Mouse (Mus musculus) left cerebral cortex, postnatal 10 days (tissue): Measurements from ENCODE around the gene Fbxw11. TPM values are rescaled to one million over a fixed set of nuclear protein-coding genes. Genes with fewer than 3 reads are reported as not detected.
A peak's percentile ranks its signal among the peaks of the same experiment; 100 is the strongest.
"Not testable (repeated sequence)": the region's sequence is repeated elsewhere in the genome, so short reads cannot be mapped to it uniquely, and the experiment has no call there.

Source experiments
- DNase-seq, 2 experiments: peaks; one replicate each; pipeline ENCODE4 v3.0.0; 2021 to 2022; ENCODE audit warnings: low spot score in 2 of 2, mixed read lengths in 1 of 2; ENCODE audit errors: extremely low spot score in 1 of 2
- intact Hi-C: fragments of 180-260 bp; cut with DNase I; formaldehyde crosslinking; loops from one replicate; pipeline ENCODE4 v1.15.1; 2025
- total RNA-seq, 2 experiments: library from RNA; stranded (reverse); gene quantifications; 2 replicates each; pipeline ENCODE4 v1.2.3; 2021

Gene Fbxw11
- total RNA-seq, 2 experiments from 2014 or later: 116 to 119 TPM

- intact Hi-C loops: no loop called here
- DNase-seq: no peak
Observed at GRCm38 (mm10) chr11:32650236-32650749, 7.8 kb downstream of the Fbxw11 start.

GRCm38 (mm10) chr11:32650893-32651590 is 8.5 kb downstream of the Fbxw11 start:
- intact Hi-C loops: no loop called here
- DNase-seq: no peak

DNA sequence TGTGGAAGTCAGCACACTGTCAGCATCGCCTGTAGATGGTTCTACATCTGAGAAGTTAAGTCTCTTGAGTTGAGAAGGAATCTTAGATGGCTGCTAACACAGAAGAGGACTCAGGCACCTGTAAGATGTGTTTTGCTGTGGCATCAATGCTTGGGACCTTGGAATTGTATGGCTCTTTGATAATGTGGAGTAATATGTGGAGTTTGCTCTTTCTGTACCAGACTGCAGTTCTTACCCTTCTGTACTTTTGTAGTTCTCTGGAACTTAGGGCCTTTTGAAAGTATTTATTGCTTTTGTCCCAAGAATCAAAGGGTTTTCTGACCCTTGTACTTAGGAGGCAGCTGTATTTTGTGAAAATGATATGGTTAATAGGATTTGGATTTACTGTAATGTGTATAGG is 9.2 kb downstream of the Fbxw11 start:
- intact Hi-C loops: no loop called here
- DNase-seq: no peak

GRCm38 (mm10) chr11:32662082-32662656 is 19.6 kb downstream of the Fbxw11 start:
- intact Hi-C loops: no loop called here

GRCm38 (mm10) chr11:32665639-32666038 is 23.1 kb downstream of the Fbxw11 start:
- no peak for DNase-seq

More at GRCm38 (mm10) chr11:32662082-32662656, 19.6 kb downstream of the Fbxw11 start:
- no peak for DNase-seq

DNA sequence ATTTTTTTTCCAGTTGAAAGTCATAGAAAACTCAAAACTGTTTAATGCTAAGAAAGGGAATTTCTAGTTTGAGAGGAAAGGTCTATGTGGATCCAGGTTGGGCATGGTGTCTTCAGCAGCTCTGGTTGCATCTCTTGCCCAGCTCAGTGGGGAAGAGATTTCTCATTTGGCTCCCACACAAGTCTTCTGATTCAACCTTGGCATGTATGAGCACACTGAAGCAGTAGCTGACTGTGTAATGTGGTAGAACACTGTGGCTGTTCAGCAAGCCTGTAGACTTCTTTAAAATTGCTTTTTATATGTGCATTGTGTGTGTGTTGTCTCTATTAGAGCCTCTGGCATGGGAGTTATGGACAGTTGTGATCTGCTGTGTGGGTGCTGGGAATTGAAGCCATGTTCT is 24.5 kb downstream of the Fbxw11 start:
- no peak for DNase-seq
- intact Hi-C loops: no loop called here

More at GRCm38 (mm10) chr11:32665639-32666038, 23.1 kb downstream of the Fbxw11 start:
- intact Hi-C loops: no loop called here

- intact Hi-C loops: no loop called here
- DNase-seq: no peak
Observed at GRCm38 (mm10) chr11:32671480-32671879, 29.0 kb downstream of the Fbxw11 start.

DNA sequence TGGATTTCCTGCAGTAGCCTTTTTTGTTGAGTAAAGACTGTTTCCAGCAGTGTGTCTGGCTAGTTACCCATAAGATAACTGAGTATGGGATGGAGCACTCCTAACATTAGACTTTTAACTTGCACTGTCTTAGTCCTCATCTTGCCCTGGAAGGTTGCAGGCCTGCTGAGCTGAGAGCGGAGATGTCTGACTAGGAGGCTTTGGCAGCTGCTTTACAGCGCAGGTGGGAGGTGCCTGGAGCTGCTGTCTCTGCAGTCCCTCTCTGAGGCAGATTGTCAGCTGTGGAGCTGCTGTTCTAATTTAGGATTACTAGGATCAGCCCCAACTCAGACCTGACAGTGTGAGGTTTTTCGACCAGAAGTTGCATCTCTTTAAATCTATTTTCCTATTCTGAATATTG is 34.3 kb downstream of the Fbxw11 start:
- intact Hi-C loops: no loop called here
- DNase-seq: peak in 1 of 2 experiments; percentile 37

DNA sequence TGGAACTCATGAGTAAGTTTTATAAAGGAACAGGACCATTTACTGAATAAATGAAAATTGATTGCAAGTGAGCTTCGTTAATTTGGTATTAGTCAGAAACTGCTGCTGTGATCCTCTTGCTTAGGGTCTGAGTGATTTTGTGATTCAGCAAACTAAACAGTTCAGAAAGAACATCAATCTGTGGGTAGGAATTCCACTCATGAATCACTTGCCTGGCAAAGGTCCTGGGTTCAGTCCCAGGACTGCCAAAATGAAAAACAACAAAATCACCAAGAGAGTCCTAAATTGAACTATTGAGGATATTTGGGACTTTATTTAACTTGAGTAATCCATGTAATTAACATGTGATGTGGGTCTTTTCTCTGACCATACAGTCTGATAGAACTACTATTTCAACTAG is 35.3 kb downstream of the Fbxw11 start:
- no peak for DNase-seq
- intact Hi-C loops: no loop called here

- DNase-seq, intact Hi-C loops: not testable (repeated sequence)
Observed at GRCm38 (mm10) chr11:32679091-32679490, 36.6 kb downstream of the Fbxw11 start.

GRCm38 (mm10) chr11:32680014-32680413 is 37.5 kb downstream of the Fbxw11 start:
- intact Hi-C loops: loop anchor here (5.0 kb wide), 1 partner anchor 38 kb away; the partner anchor contains the start of gene Fbxw11
- DNase-seq: no peak

DNA sequence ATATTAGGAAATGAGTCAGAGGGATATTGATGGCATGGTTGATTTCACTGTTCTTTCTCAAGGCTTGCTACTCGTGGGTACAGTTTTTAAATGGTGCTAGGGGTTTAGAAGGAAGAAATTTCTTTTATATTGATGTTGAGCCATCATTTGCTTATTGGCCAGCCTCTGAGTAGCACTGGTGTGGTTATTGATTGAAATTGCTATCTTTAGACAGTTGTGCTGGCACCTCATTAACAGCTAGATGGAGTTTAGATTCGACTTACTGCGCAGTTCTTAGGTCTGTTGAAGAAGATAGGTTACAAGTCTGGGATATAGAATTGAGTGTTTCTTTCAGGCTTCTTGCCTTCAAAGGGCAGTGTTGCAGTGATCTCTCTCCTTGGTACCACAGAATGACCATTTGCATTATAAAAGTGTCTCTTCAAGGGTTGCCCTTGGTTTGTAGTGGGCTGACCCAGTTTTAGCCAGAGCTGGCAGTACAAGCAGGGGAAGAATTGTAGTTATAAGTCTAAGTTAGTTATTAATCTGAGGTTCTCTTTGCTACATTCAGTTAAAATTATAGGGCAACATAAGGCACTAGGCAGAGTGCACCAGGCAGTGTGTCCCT is 38.8 kb downstream of the Fbxw11 start:
- intact Hi-C loops: loop anchor here (5.0 kb wide), 1 partner anchor 39 kb away; the partner anchor contains the start of gene Fbxw11
- DNase-seq: no peak

DNA sequence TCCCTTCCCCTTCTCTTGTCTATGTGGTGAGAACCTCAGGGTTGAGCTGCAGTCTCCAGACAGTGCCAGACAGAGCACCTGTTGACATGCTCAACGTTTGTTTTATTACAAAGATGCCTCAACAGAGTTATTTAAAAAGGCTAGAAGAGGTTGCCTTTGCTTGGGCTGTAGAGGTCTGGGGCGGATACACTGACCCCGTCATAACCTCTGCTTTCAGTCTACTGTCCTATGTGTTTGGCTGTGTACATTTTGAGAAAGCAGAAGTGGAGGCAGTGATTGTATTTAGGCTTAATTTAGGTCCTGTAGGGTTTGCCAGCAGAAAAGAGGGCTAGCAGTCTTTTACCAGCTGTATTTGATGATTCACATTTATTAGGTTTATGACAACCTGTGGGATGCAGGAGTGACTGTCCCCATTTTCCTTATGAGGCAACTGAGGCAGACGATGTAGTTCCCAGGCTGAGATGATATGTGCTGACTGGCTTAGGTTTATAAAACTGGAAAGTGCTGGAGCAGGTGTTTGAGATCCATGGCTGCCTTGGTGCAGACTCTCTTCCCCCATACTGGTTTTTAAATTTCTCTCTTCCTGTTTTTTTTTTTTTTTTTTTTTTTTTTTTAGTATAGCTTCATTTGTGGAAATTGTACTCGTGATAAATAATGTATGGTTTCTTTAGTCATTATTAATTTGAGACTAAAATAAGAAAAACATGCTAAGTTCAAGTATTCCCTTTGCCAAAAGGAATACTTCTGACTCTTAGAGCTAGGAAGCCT is 40.0 kb downstream of the Fbxw11 start:
- no peak for DNase-seq
- intact Hi-C loops: loop anchor here (5.0 kb wide), 1 partner anchor 40 kb away; the partner anchor contains the start of gene Fbxw11

DNA sequence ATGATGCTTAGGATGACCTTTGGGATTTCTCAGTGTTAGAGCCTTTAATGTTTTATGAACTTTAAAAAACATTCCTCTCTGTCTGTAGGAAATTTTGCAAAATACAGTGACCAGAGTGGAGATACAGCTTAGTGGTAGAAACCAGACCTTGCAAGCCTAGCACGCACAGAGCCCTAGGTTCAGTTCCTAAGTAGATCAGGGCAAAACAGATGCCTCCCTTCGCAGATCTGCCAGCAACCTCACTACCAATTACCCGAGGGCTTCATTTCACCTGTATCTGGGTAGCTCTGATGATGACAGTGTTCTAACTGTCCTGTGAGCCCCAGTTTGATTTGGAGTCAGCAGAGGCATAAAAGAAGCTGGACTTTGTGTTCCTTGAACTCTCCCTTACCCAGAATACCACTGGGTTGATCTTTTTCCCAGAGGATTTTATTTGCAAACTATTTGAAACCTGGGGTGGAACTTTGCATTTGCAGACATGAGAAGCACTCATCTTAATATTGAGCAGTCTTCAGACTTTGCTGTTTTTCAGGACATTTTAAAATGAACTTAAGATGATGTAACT is 42.2 kb downstream of the Fbxw11 start:
- no peak for DNase-seq
- intact Hi-C loops: loop anchor here (5.0 kb wide), 1 partner anchor 42 kb away; the partner anchor contains the start of gene Fbxw11

DNA sequence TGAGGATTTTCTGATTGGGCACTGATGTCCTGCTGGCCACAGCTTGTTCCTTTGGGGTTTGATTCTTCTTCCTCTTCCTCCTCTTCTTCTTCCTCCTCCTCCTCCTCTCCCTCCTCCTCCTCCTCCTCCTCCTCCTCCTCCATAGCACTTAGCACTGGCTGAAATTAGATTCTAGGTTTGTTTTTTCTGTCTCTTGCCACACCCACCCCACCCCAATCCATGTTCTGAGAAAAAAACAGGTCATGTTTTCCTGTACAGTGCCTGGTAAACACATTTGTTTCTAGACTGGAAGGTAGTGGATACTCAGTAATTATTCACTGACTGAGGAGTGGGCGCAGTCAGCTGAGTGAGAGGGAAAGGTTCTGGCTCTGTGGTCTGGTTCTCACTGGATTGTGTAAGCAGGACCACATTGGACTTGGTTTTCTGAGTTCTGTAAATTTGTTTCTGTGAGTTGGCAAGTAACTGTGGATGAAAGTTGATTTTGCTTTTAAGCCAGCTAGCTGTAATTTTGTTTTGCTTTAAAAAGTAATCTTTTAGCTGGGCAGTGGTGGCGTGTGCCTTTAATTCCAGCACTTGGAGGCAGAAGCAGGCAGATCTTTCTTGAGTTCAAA is 45.8 kb downstream of the Fbxw11 start:
- no peak for DNase-seq
- intact Hi-C loops: no loop called here

DNA sequence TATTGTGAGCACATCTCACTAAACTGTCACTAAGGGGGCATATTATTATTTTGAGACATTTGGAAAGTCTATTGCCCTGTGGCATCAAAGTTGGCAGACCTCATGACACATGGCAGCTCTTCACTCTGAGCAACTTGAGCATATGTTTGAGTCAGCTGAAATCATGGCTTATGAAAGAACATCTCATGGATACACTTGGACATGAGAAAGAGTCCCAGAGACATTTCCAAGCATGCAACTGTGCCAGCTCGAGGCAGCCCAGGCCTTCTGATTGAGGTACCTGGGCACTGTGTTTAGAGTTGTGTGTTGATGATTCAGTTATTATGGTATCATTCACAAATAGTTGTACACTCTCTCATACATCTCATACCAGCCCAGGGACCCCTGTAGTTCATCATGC is 47.0 kb downstream of the Fbxw11 start:
- DNase-seq: no peak
- intact Hi-C loops: no loop called here

DNA sequence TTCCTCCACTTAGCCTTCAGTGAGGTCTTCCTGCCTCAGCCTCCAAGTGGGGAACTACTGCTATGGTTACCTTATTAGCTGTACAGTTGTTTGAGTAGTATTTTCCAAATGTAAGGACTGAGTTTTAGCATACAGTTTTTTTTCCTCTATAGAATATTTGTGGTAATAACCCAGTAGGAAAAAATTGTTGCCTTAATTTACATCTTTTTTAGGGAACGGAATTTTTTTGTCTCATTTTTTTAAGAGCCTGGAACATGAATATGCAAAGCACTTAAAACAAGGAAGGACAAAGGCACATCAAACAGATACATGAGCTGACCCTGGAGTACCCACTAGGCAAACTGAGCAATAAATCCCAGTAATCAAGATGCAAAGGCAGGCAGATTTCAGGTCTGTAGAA is 50.3 kb downstream of the Fbxw11 start:
- no peak for DNase-seq
- intact Hi-C loops: no loop called here

GRCm38 (mm10) chr11:32693431-32694141 is 51.1 kb downstream of the Fbxw11 start:
- DNase-seq: no peak
- intact Hi-C loops: no loop called here
